Mouse (Mus musculus): ENCODE results near the gene Gm13276. TPM values are rescaled to one million over a fixed set of nuclear protein-coding genes. Genes with fewer than 3 reads are reported as not detected.
A peak's percentile ranks its signal among the peaks of the same experiment; 100 is the strongest.
"Not testable (repeated sequence)": the region's sequence is repeated elsewhere in the genome, so short reads cannot be mapped to it uniquely, and the experiment has no call there.

Gene Gm13276
- polyA plus RNA-seq, 1 experiment from 2014 or later: not detected

DNA sequence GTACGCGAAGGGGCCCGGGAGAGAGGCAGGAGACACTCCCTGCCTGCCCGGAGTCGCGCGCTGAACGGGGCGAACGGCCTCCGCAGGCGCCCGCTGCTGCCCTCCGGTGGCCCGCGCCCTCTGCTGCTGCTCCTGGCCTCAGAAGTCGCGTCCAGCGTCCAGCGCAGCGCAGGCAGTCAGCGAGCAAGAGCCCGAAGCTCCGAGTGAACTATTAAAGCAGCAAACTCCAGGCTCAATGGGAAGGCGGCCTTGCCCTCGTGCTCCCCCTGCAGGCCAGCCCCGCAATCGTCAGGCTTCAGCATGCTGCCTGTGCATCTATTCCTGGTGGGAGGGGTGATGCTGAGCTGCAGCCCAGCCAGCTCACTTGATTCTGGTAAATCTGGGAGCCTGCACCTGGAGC lies 11.6 kb downstream of the Gm13276 start, which contains the start of gene Gm13279:
Gene Gm13279, plus strand, starts transcription at position 301 of the 400 bp plus-strand sequence.
- H3K4me3 ChIP-seq (replicated peaks; ENCODE audit: low read depth, low read length); H3K9me3 ChIP-seq (ENCODE audit: control insufficient read depth, low read length); H3K36me3 ChIP-seq (ENCODE audit: control insufficient read depth, insufficient read depth, low read length); H3K4me1 ChIP-seq (ENCODE audit: control insufficient read depth, insufficient read depth, low read length); H3K27me3 ChIP-seq (ENCODE audit: control insufficient read depth, insufficient read depth, low read length); H3K9ac ChIP-seq (replicated peaks; ENCODE audit: low read length); ATAC-seq (ENCODE audit: low FRiP score, low TSS enrichment); H3K4me2 ChIP-seq (ENCODE audit: low read length); DNase-seq; H3K27ac ChIP-seq (replicated peaks; ENCODE audit: low read depth, low read length): not testable (repeated sequence)
- no CpG with 5 or more reads among the region's 28 CpGs for WGBS

DNA sequence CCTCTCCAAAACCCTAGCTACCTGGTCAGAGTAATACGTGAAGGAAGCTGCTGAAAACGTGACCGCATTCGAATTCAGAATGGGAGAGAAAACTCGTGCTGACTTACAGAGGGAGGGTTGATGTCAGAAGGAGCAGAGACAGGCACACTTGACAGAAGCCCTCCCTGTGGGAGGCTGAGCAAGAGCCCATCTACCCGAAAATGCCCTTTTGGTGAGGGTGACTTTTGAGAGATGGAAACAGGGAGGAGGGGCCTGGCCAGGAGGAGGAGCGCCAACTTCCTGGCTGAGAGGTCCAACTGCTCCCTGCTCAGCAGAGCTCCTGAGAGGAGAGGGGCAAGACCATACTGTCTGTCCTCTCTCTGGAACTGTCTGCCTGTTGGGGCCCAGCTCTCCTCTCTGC lies 13.9 kb downstream of the Gm13276 start, which contains the start of gene Gm13285:
Gene Gm13285, plus strand, starts transcription at position 301 of the 400 bp plus-strand sequence.
- DNase-seq; H3K4me3 ChIP-seq (replicated peaks; ENCODE audit: low read depth, low read length); H3K4me2 ChIP-seq (ENCODE audit: low read length); H3K9me3 ChIP-seq (ENCODE audit: control insufficient read depth, low read length); H3K27me3 ChIP-seq (ENCODE audit: control insufficient read depth, insufficient read depth, low read length); H3K36me3 ChIP-seq (ENCODE audit: control insufficient read depth, insufficient read depth, low read length); ATAC-seq (ENCODE audit: low FRiP score, low TSS enrichment); H3K9ac ChIP-seq (replicated peaks; ENCODE audit: low read length); H3K4me1 ChIP-seq (ENCODE audit: control insufficient read depth, insufficient read depth, low read length); H3K27ac ChIP-seq (replicated peaks; ENCODE audit: low read depth, low read length): not testable (repeated sequence)
- 14% methylated on average over 3 of the region's 7 CpGs for WGBS

DNA sequence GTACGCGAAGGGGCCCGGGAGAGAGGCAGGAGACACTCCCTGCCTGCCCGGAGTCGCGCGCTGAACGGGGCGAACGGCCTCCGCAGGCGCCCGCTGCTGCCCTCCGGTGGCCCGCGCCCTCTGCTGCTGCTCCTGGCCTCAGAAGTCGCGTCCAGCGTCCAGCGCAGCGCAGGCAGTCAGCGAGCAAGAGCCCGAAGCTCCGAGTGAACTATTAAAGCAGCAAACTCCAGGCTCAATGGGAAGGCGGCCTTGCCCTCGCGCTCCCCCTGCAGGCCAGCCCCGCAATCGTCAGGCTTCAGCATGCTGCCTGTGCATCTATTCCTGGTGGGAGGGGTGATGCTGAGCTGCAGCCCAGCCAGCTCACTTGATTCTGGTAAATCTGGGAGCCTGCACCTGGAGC lies 17.4 kb downstream of the Gm13276 start, which contains the start of gene Gm13287:
Gene Gm13287, plus strand, starts transcription at position 301 of the 400 bp plus-strand sequence.
- WGBS: no CpG with 5 or more reads among the region's 29 CpGs
- not testable (repeated sequence) for H3K9ac ChIP-seq (replicated peaks; ENCODE audit: low read length); H3K27ac ChIP-seq (replicated peaks; ENCODE audit: low read depth, low read length); H3K4me3 ChIP-seq (replicated peaks; ENCODE audit: low read depth, low read length); H3K27me3 ChIP-seq (ENCODE audit: control insufficient read depth, insufficient read depth, low read length); H3K4me2 ChIP-seq (ENCODE audit: low read length); H3K4me1 ChIP-seq (ENCODE audit: control insufficient read depth, insufficient read depth, low read length); H3K9me3 ChIP-seq (ENCODE audit: control insufficient read depth, low read length); DNase-seq; H3K36me3 ChIP-seq (ENCODE audit: control insufficient read depth, insufficient read depth, low read length); ATAC-seq (ENCODE audit: low FRiP score, low TSS enrichment)

DNA sequence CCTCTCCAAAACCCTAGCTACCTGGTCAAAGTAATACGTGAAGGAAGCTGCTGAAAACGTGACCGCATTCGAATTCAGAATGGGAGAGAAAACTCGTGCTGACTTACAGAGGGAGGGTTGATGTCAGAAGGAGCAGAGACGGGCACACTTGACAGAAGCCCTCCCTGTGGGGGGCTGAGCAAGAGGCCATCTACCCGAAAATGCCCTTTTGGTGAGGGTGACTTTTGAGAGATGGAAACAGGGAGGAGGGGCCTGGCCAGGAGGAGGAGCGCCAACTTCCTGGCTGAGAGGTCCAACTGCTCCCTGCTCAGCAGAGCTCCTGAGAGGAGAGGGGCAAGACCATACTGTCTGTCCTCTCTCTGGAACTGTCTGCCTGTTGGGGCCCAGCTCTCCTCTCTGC lies 19.7 kb downstream of the Gm13276 start, which contains the start of gene Gm13288:
Gene Gm13288, plus strand, starts transcription at position 301 of the 400 bp plus-strand sequence.
- ATAC-seq (ENCODE audit: low FRiP score, low TSS enrichment); H3K27ac ChIP-seq (replicated peaks; ENCODE audit: low read depth, low read length); H3K27me3 ChIP-seq (ENCODE audit: control insufficient read depth, insufficient read depth, low read length); H3K4me1 ChIP-seq (ENCODE audit: control insufficient read depth, insufficient read depth, low read length); H3K9ac ChIP-seq (replicated peaks; ENCODE audit: low read length); H3K9me3 ChIP-seq (ENCODE audit: control insufficient read depth, low read length); H3K36me3 ChIP-seq (ENCODE audit: control insufficient read depth, insufficient read depth, low read length); DNase-seq: not testable (repeated sequence)
- WGBS: no CpG with 5 or more reads among the region's 8 CpGs
- Histone ChIP-seq H3K4me3 (replicated peaks; ENCODE audit: low read depth, low read length) (0 out of 2 replicates have a peak within 1 kb of the TSS, but pooled peaks have one; percentile 14), H3K4me2 (ENCODE audit: low read length) (peak within 1 kb of the TSS; percentile 38)

DNA sequence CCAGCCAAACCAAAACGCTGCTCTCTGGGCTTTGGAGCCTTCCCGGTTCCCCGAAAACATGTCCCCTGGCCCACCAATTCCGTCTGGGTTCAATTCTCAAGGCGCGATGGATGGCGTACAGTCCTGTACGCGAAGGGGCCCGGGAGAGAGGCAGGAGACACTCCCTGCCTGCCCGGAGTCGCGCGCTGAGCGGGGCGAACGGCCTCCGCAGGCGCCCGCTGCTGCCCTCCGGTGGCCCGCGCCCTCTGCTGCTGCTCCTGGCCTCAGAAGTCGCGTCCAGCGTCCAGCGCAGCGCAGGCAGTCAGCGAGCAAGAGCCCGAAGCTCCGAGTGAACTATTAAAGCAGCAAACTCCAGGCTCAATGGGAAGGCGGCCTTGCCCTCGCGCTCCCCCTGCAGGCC lies 20.3 kb downstream of the Gm13276 start:
- not testable (repeated sequence) for H3K4me1 ChIP-seq (ENCODE audit: control insufficient read depth, insufficient read depth, low read length); H3K27me3 ChIP-seq (ENCODE audit: control insufficient read depth, insufficient read depth, low read length); H3K9me3 ChIP-seq (ENCODE audit: control insufficient read depth, low read length); H3K9ac ChIP-seq (replicated peaks; ENCODE audit: low read length); ATAC-seq (ENCODE audit: low FRiP score, low TSS enrichment); H3K36me3 ChIP-seq (ENCODE audit: control insufficient read depth, insufficient read depth, low read length); DNase-seq; H3K27ac ChIP-seq (replicated peaks; ENCODE audit: low read depth, low read length)
- Histone ChIP-seq H3K4me2 (ENCODE audit: low read length) (peak overlapping the region; percentile 38), H3K4me3 (replicated peaks; ENCODE audit: low read depth, low read length) (0 out of 2 replicates have a peak overlapping the region, but pooled peaks have one; percentile 14)
- 0% methylated on average over 3 of the region's 34 CpGs for WGBS

DNA sequence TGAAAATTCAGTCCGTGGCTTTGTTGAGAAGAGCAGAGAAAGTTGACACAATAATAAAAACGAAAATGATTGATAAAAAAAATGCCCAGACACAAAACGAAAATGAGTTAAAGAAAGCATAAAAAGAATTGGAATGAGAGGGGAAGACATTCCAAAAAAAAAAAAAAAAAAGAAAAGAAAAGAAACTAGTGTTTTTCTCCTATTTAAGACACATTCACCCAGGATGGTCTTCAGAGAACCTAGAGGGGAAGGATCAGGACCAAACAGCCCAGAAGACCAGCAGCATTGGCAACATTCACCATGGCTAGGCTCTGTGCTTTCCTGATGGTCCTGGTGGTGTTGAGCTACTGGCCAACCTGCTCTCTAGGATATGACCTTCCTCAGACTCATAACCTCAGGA lies 30.4 kb downstream of the Gm13276 start, which contains the start of gene Ifna7:
Gene Ifna7, plus strand, starts transcription at position 301 of the 400 bp plus-strand sequence.
- Histone ChIP-seq H3K9ac (replicated peaks; ENCODE audit: low read length) (no peak within 1 kb of the TSS), H3K4me2 (ENCODE audit: low read length) (no peak within 1 kb of the TSS), H3K4me3 (replicated peaks; ENCODE audit: low read depth, low read length) (no peak within 1 kb of the TSS), H3K27me3 (ENCODE audit: control insufficient read depth, insufficient read depth, low read length) (no peaks in the 10 kb centered on the region), H3K27ac (replicated peaks; ENCODE audit: low read depth, low read length) (no peak within 1 kb of the TSS), H3K36me3 (ENCODE audit: control insufficient read depth, insufficient read depth, low read length) (no peaks in the 10 kb centered on the region), H3K9me3 (ENCODE audit: control insufficient read depth, low read length) (no peaks in the 10 kb centered on the region), H3K4me1 (ENCODE audit: control insufficient read depth, insufficient read depth, low read length) (no peaks in the 10 kb centered on the region)
- ATAC-seq (ENCODE audit: low FRiP score, low TSS enrichment) (no peak), DNase-seq (no peak)
- 66% methylated on average over 3 of the region's 3 CpGs for WGBS

DNA sequence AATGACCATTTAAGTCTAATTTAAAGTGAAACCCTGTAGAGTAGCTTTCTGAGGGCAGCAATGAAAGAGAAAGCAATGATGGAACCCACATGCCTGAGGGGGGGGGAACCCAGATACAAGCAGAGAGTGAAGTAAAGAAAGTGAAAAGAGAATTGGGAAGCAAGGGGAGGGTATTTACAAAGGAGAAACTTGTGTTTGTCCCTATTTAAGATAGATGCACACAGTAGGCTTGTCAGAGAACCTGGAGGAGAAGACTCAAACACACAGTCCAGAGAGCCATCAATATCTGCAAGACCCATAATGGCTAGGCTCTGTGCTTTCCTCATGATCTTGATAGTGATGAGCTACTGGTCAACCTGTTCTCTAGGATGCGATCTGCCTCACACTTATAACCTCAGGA lies 34.1 kb downstream of the Gm13276 start, which contains the start of gene Ifna11:
Gene Ifna11, plus strand, starts transcription at position 301 of the 400 bp plus-strand sequence.
- Histone ChIP-seq H3K4me1 (ENCODE audit: control insufficient read depth, insufficient read depth, low read length) (no peaks in the 10 kb centered on the region), H3K27ac (replicated peaks; ENCODE audit: low read depth, low read length) (no peak within 1 kb of the TSS), H3K9me3 (ENCODE audit: control insufficient read depth, low read length) (no peaks in the 10 kb centered on the region), H3K4me3 (replicated peaks; ENCODE audit: low read depth, low read length) (no peak within 1 kb of the TSS), H3K9ac (replicated peaks; ENCODE audit: low read length) (no peak within 1 kb of the TSS), H3K27me3 (ENCODE audit: control insufficient read depth, insufficient read depth, low read length) (no peaks in the 10 kb centered on the region), H3K36me3 (ENCODE audit: control insufficient read depth, insufficient read depth, low read length) (no peaks in the 10 kb centered on the region), H3K4me2 (ENCODE audit: low read length) (no peak within 1 kb of the TSS)
- no peak for DNase-seq
- WGBS: 97% methylated on average over 1 of the region's 1 CpGs
- ATAC-seq (ENCODE audit: low FRiP score, low TSS enrichment): no peak

DNA sequence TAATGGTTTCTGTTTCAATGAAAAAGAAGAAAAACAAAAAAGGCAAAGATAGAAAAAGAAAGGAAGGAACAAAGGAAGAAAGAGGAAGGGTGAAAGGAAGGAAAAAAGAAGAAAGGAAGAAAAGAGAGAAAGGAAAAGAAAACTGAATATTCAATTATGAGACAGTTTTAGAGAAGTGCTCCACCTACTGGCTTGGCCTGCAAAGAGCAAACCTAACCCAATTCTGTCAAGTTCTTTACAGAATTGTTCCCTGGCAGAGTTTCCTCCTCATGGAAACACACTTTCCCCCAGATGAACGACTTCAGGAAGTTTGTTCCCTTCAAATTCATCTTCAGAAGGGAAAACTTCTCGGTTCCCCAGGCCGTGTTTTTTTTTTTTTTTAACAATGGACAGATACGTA lies 37.5 kb downstream of the Gm13276 start:
- no peaks in the 10 kb centered on the region for H3K36me3 ChIP-seq (ENCODE audit: control insufficient read depth, insufficient read depth, low read length)
- no peak overlapping the region for H3K4me3 ChIP-seq (replicated peaks; ENCODE audit: low read depth, low read length)
- H3K4me2 ChIP-seq (ENCODE audit: low read length): no peak overlapping the region
- ATAC-seq (ENCODE audit: low FRiP score, low TSS enrichment) (no peak), DNase-seq (peak; percentile 67)
- H3K9ac ChIP-seq (replicated peaks; ENCODE audit: low read length): no peak overlapping the region
- H3K4me1 ChIP-seq (ENCODE audit: control insufficient read depth, insufficient read depth, low read length): no peaks in the 10 kb centered on the region
- H3K9me3 ChIP-seq (ENCODE audit: control insufficient read depth, low read length): no peaks in the 10 kb centered on the region
- H3K27me3 ChIP-seq (ENCODE audit: control insufficient read depth, insufficient read depth, low read length): no peaks in the 10 kb centered on the region
- no peak overlapping the region for H3K27ac ChIP-seq (replicated peaks; ENCODE audit: low read depth, low read length)
- 20% methylated on average over 4 of the region's 4 CpGs for WGBS

DNA sequence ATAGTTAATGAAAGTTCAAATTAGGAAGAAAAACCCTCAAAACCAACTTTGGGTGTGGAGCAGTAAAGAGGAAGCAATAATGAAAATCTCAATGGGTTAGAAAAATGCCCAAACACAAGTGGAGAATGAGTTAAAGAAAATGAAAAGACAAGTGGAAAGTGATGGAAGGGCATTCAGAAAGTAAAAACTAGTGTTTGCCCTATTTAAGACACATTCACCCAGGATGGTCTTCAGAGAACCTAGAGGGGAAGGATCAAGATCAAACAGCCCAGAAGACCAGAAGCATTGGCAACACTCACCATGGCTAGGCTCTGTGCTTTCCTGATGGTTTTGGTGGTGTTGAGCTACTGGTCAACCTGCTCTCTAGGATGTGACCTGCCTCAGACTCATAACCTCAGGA lies 41.6 kb downstream of the Gm13276 start, which contains the start of gene Ifna6:
Gene Ifna6, plus strand, starts transcription at position 301 of the 400 bp plus-strand sequence.
- not testable (repeated sequence) for H3K9me3 ChIP-seq (ENCODE audit: control insufficient read depth, low read length); H3K27ac ChIP-seq (replicated peaks; ENCODE audit: low read depth, low read length); H3K4me3 ChIP-seq (replicated peaks; ENCODE audit: low read depth, low read length); H3K9ac ChIP-seq (replicated peaks; ENCODE audit: low read length); H3K27me3 ChIP-seq (ENCODE audit: control insufficient read depth, insufficient read depth, low read length); H3K4me1 ChIP-seq (ENCODE audit: control insufficient read depth, insufficient read depth, low read length); ATAC-seq (ENCODE audit: low FRiP score, low TSS enrichment); H3K4me2 ChIP-seq (ENCODE audit: low read length); H3K36me3 ChIP-seq (ENCODE audit: control insufficient read depth, insufficient read depth, low read length); DNase-seq
